Mouse (Mus musculus) embryonic fibroblast, embryonic 13.5 days (primary cell): ENCODE data around the gene Pi4ka.

Source experiments
- CTCF ChIP-seq: IDR thresholded peaks from 2 replicates; pipeline ENCODE4 v1.5.1; 2011; ENCODE audit warnings: mild to moderate bottlenecking, control low read depth, low read length, moderate library complexity, borderline replicate concordance; ENCODE audit not compliant: insufficient read depth
- POLR2A ChIP-seq: IDR thresholded peaks from 2 replicates; pipeline ENCODE4 v1.6.1; 2011; ENCODE audit warnings: low read depth, mild to moderate bottlenecking, control low read depth, low read length, moderate library complexity

GRCm38 (mm10) chr16:17271124-17271523, 135.0 kb downstream of the Pi4ka start:
- TF ChIP-seq CTCF (no peak), POLR2A (no peak)
